Mouse (Mus musculus) thymus, postnatal 25 days (tissue): ENCODE results near the gene Slc25a16.
A peak's percentile ranks its signal among the peaks of the same experiment; 100 is the strongest.
"Not testable (repeated sequence)": the region's sequence is repeated elsewhere in the genome, so short reads cannot be mapped to it uniquely, and the experiment has no call there.

Source experiments
- DNase-seq: peaks from one replicate; pipeline ENCODE4 v3.0.0; 2022

Slc25a16 gene

GRCm38 (mm10) chr10:62908896-62909295 is 11.5 kb upstream of the Slc25a16 start, which contains the start of gene Tet1:
Gene Tet1, minus strand, starts transcription at chr10:62908996.
- DNase-seq = not testable (repeated sequence)

DNA sequence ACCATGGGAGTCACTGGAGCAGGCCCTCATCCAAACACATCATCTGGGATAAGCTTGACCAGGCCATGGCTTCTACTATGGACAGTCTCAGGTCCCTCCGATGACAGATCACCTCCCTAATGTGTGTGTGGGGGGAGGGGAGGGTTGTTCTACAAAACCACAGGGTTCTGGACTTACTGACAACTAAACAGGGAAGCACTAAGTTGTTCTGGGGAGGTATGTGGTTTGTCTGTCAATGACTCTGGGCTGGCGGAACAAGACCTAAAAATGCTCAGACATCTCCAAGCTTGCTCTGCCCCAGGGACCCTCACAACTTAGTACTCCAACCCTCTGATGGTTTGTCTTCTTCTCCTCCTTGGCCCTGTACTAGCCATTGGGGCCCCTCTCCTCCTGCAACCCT is 9.3 kb upstream of the Slc25a16 start:
- no peak for DNase-seq

- DNase-seq = no peak
Observed at GRCm38 (mm10) chr10:62918985-62919384, 1.4 kb upstream of the Slc25a16 start.

GRCm38 (mm10) chr10:62920766-62921156 is 328 bp downstream of the Slc25a16 start:
- no peak for DNase-seq

- DNase-seq = no peak
Observed at GRCm38 (mm10) chr10:62924096-62924635, 3.7 kb downstream of the Slc25a16 start.

DNA sequence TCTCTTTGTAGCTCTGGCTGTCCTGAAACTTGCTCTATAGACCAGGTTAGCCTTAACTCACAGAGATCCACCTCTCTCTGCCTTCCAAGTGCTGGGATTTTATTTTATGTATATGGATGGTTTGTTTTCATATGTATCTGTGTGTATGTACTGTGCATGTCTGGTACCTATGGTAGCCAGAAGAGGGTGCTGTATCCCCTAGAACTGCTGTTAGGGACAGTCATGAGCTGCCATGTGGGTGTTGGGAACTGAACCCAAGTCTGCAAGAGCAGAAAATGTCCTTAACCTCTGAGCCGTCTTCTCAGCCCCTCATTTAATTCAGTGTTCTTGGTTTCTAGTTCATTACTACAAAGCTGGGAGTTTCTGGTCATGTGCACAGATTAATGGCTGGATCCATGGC is 11.9 kb downstream of the Slc25a16 start:
- no peak for DNase-seq

GRCm38 (mm10) chr10:62944975-62945580 is 24.6 kb downstream of the Slc25a16 start:
- DNase-seq = no peak

- DNase-seq = peak; percentile 74
Observed at GRCm38 (mm10) chr10:62946738-62947471, 26.5 kb downstream of the Slc25a16 start, which contains the start of gene Dna2. Gene Dna2, plus strand, starts transcription at chr10:62947026.

DNA sequence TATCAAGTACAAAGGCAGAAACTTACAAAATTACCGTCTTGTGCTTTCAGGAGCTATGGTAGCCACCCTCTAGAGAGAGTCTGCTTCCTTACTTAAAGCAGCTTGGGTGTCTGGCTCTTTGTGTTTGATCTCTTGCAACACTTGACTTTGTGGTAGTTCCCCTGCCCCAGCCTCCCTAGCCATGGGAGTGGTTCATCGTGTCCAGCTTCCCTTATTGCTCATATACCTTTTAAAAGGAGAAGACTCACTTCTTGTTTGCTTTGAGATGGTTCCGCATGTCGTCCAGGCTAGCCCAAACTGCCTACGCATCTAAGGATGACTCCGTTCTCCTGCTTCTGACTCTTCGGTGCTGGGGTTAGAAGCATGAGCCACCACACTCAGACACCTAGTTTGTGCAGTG is 28.1 kb downstream of the Slc25a16 start:
- no peak for DNase-seq

DNA sequence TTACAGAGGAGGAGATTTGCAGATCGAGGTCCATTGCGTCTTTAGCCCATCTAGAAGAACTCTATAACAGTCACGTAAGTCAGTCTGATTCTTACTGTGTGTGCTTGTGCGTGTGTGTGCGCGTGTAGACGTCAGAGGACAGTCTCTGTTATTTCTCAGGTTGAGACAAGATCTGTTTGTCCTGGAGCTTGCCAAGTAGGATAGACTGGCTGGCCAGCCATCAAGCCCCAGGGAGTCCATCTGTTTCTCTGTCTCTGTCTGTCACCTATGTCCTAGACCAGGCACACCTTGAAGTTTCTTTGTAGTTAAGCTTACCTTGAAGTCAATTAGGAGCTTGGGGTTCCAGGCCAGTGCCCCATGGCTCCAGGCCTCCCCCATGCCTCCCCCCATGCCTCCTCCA is 43.5 kb downstream of the Slc25a16 start:
- DNase-seq = no peak

- DNase-seq = no peak
Observed at GRCm38 (mm10) chr10:62965796-62966195, 45.4 kb downstream of the Slc25a16 start.

DNA sequence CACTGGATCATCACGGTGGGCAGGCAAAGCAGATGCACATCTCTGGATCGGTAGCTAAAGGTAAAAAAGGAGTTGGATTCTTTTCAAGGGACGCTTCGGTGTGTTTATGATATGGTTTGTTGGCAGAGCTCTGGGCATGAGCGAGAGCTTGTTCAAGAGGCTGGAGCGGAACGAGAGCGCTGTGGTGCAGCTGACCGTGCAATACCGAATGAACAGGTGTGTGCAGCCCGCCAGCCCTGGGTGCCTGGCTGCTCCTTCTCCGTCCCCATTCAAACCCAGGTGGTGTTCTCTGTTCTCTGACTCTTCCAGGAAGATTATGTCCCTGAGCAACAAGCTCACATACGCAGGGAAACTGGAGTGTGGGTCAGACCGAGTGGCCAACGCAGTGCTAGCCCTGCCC is 45.9 kb downstream of the Slc25a16 start:
- no peak for DNase-seq

GRCm38 (mm10) chr10:62971821-62972220 is 51.4 kb downstream of the Slc25a16 start:
- DNase-seq = no peak

GRCm38 (mm10) chr10:62979667-62980038 is 59.2 kb downstream of the Slc25a16 start:
- no peak for DNase-seq

DNA sequence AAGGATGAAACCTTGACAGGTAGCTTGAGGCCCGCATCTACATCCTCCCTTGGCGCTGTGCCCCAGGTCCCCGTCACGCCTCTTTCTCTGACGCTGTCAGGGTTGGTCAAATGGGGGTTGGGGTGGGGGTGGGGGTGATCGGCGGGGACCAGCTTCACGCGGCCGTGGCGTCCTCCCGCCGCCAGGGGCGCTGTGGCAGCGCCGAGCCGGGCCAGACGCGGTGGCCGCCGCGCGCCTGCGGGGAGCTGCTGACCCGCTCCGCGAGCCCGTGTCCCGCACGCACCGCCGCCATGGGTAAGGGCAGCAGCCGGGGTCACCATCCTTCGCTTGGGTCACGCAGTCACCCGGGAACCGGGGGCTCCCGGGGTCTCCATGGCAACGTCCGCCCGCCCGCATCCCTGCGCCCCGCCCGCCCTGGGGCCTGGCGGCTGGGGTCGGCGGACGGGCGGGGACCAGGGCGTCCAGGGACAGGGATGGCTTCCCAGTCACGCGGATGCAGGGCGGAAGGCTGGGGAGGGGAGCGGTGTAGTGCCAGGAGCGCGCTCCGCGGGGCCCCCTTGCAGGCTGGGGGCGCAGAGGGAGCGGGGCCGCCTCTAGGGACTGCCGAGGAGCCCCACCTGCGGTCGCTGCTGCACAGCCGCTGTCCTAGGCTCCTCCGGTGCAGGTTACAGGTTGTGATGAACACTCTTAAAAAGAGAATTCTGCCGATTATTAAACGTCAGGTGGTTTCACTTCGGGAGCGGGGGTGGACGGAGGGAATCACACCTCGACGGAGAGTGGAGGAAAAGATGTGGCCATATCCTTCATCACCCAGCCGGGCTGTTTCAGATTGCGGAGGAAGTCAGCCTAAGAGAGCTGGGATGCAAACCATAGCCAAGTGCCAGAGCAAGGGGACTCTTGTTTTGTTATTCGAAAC is 59.9 kb downstream of the Slc25a16 start, which contains the start of gene Rufy2:
TSS of gene Rufy2 (plus strand) at position 185 of the 916 bp plus-strand sequence.
- DNase-seq = peak; percentile 86

GRCm38 (mm10) chr10:62984072-62984471 is 63.6 kb downstream of the Slc25a16 start:
- peak; percentile 55 for DNase-seq

DNA sequence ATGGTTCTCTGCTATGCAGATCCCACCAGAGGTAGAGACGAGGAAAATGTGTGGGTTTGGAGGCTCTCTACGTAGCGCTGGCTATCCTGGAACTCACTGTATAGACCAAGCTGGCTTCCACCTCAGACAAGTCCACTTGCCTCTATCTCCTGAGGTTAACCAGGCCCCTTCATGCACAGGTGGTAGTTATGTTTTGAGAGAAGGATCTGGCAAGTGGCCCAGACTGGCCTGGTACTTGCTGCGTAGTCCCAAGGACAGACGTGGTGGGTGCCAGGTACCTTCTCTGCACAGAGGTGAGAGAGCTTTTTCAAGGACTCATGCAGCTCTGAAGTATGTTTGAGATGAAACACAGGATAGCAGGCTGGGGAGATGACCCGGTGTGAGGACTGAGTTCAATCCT is 64.1 kb downstream of the Slc25a16 start:
- no peak for DNase-seq

DNA sequence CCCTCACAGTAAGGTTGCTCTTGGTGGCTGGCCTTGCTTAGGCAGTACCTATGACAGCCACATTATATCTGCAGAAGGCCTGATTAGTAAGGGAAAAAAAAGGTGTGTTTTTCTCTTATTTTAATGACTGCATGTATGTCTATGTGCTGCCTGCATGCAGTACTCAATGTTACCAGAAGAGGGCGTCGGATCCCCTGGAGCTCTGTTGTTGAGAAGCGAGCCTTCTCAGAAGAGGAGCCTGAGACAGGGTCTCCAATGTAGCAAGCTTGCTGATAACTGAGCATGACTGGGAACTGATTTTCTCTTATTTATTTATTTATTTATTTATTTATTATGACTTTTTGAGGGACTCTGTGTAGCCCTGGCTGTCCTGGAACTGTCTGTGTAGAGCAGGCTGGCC is 66.9 kb downstream of the Slc25a16 start:
- DNase-seq = peak; percentile 42

DNA sequence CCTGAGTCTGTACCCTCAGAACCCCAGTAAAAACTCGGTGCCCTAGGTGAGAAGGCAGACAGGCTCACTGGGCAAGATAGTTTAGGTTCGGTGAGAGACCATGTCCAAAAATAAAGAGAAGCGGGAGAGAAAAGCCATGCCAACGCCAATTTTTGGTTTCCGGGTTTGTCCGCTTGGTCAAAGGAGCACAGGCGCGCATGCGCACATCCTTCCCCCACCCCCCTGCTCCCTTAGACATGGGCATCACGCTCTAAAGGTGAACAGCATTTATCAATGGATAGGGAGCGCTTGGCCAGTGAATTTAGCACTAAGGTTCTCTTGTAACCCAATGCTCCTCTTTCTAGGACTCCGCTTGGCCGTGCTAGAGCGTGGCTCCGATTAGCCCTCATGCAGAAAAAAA is 70.2 kb downstream of the Slc25a16 start:
- no peak for DNase-seq

DNA sequence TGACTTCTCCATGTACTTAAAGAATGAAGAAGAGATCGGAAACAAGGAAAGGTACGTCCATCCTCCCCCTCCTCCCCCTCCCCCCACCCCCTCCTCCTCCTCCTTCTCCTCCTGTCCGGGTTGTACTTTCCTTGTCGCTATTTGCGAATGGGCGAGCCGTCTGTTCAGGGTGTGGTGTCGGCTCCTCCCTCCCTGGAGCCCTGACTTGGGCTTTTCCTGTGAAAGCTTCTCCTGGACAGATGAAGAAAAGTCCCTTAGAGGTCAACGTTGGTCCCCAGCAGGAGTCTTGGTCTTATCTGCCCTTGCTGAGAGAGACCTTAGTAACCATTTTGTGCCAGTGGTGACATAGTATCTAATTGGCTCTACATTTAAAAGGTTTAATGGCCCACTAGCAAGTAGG is 73.6 kb downstream of the Slc25a16 start:
- no peak for DNase-seq
